Mouse (Mus musculus) layer of hippocampus, postnatal 10 days (tissue): Measurements from ENCODE around the gene Rps6kc1. TPM values are rescaled to one million over a fixed set of nuclear protein-coding genes. Genes with fewer than 3 reads are reported as not detected.
A peak's percentile ranks its signal among the peaks of the same experiment; 100 is the strongest.

Experiments
- DNase-seq, 2 experiments: peaks; one replicate each; pipeline ENCODE4 v3.0.0; 2021; ENCODE audit warnings: low spot score in 2 of 2
- total RNA-seq, 2 experiments: library from RNA; stranded (reverse); gene quantifications; 2 replicates each; pipeline ENCODE4 v1.2.3; 2021

Gene Rps6kc1
- total RNA-seq, 2 experiments from 2014 or later, result 59.9 to 66.0 TPM

- DNase-seq, result no peak
Measured at GRCm38 (mm10) chr1:190836046-190836445, 75.5 kb downstream of the Rps6kc1 start.

DNA sequence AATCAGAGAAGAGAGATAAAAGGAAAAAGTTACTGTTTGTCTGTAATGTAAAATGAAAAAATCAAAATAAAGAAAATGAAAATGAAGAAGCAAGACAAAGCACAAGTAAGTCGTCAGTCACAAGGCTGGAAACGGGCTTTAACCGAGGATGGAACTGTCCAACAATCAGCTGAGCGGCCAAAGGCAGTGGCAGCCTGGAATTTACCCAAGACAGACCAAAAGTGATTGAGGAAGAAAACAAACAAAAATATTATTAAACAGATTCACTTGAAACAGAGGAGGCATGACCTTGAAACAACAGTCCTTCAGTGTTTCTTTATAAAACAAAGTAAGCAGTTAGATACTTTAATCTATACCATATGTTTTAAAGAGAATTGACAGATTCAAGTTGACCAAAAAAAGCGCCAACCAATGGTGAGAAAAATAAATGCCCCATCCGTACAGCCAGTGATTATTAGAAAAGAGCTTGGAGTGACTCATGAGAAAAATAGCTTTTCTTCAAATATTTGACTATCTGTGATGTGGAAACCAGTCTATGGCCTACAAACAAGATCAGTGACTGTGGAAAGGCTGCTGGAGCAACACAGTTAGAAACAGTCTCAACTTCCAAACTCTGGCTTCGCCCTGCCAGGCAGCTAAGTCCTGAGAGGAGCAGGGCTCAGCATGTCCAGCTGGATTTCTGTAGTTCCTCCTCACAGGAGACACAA lies 77.2 kb downstream of the Rps6kc1 start:
- DNase-seq, result no peak

DNA sequence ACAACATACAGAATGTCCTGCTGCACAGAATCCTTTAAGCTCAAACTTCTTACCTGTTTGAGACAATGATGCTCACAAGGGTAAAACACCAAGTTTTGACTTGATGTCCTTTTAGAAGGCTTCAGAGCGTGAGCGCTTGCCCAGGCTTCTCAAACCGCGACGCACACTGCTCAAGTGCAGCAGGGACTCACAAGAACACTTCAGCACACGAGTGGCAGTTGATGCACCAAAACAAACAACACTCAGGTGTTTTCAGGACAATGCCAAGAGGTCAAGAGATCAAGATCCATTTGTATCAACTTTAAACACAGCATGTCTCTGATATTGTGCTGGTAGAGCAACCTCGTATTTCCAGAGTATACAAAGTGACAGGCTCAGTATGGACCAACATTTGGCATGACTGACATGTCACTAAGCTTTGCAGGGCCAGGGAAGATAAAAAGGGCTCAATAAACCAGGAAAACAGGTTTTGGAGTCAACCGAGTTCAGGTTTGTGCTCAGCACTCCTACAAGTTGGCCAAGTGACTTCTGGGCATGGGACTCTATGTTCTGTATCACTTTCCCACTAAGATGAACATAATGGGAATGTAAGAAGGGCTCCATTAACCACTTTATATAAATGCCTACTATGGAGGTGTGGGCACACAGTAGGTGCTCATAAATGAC lies 78.5 kb downstream of the Rps6kc1 start:
- DNase-seq, result no peak

GRCm38 (mm10) chr1:190831839-190832497 lies 79.6 kb downstream of the Rps6kc1 start:
- DNase-seq, result peak; percentile 76 to 82

DNA sequence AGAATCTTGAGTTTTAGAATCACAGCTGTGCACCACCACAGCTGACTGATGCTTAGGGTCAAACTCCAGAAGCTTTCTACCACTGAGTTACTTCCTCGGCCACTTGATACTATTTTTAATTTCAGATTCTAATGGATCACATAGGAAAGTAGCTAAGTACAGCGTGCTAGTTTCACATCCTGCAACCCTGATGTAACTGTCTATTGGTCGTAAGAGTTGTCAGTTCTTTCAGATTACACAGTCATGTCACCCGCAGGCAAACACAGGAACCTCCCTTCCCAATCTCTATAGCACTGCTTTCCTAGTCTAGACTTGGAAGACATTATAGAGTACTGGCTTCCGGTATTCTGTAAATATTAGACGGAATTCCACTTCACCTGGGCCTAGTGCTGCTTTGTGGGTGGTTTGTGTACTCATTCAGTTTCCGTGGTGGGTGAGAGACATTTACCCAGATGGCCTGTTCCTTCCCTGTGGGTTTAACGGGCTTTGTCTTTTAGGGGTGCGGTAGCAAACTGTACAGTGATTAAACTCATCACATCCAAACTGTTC lies 85.0 kb downstream of the Rps6kc1 start:
- DNase-seq, result no peak

- no peak for DNase-seq
Measured at GRCm38 (mm10) chr1:190823745-190824144, 87.8 kb downstream of the Rps6kc1 start.

- DNase-seq, result no peak
Measured at GRCm38 (mm10) chr1:190816141-190816540, 95.4 kb downstream of the Rps6kc1 start.

GRCm38 (mm10) chr1:190810408-190810807 lies 101.2 kb downstream of the Rps6kc1 start:
- DNase-seq, result no peak

DNA sequence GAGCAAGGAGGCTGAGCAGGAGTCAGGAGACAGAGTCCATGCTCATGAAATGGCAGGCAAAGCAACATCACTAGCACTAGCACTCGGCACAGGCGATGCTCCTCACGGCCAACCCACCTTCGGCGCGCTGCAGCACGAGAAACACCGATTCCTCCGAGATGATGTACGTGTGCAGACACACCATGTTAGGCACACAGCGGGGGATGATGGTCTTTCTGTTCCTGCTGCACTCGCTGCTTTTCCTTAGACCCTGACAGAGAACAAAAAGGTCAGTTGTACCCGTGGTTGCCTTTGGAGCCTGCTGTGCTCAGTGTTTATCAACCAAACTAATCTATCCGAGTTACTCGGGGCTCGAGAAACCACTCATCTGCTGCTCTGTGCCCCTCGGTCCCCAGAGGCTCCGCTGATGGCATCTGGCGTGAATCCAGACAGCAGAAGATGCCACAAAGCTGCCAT lies 102.8 kb downstream of the Rps6kc1 start:
- no peak for DNase-seq

- no peak for DNase-seq
Measured at GRCm38 (mm10) chr1:190806817-190807216, 104.8 kb downstream of the Rps6kc1 start.

- DNase-seq, result no peak
Measured at GRCm38 (mm10) chr1:190798668-190799067, 112.9 kb downstream of the Rps6kc1 start.

- DNase-seq, result no peak
Measured at GRCm38 (mm10) chr1:190797483-190798058, 114.0 kb downstream of the Rps6kc1 start.

GRCm38 (mm10) chr1:190796745-190797482 lies 114.7 kb downstream of the Rps6kc1 start:
- DNase-seq, result peak; percentile 65 to 69

DNA sequence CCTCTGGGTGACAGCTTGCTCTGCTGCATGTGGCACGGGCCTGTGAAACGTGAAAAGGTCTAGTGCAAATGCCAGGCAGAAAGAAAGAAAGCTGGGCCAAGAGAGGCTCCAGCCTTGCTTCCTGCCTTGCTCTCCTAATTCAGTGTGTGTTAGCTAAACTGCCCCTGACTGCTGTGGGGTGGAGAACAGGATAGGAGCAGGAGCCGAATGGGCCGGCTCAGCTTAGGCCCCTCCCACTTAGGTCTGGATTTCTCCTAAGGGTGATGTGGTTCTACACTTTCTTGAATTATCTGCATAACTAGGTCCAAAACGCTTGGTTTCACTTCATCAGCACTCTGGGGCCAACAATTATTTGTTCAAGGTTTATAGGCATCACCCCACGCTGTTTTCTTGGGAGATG lies 119.9 kb downstream of the Rps6kc1 start:
- DNase-seq, result peak in 1 of 2 experiments; percentile 19

- no peak for DNase-seq
Measured at GRCm38 (mm10) chr1:190790720-190791119, 120.8 kb downstream of the Rps6kc1 start.

- no peak for DNase-seq
Measured at GRCm38 (mm10) chr1:190777660-190778059, 133.9 kb downstream of the Rps6kc1 start.

- DNase-seq, result no peak
Measured at GRCm38 (mm10) chr1:190776260-190776659, 135.3 kb downstream of the Rps6kc1 start.

- no peak for DNase-seq
Measured at GRCm38 (mm10) chr1:190772088-190772885, 139.3 kb downstream of the Rps6kc1 start.

DNA sequence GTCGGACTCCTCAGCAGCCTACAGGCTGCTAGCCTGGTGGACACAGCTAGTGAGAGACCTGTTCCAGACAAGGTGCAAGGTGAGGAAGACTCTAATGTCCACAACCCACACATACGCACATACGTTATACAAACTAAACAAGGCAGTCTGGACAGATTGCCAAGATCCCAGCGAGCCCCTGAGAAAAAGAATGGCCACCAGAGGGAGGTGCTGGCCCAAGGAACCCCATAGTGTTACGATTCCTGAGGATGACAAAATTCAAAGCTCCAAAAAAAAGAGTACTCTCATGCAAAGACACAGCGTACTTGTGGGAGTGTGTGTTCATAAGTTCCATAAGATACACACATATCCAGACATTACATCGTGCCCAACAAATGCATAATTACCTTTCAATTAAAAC lies 141.8 kb downstream of the Rps6kc1 start:
- DNase-seq, result no peak

DNA sequence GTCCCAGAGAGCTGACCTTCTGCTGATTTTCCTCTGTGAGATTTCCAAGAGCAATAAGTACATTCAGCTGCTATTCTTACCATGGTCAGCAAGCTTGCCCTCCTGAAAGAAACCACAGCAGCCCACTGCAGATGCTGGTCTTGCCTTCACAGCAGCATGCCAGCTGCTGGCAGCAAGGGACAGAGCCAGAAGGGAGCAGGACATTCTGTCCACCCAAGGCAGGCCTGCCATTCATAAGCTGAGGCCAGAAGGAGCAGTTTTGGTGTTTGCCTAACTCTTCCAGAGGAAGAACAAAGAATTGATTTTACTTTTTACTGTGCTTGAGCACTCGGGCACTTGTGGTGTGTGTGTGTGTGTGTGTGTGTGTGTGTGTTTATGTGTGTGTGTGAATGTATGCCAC lies 143.3 kb downstream of the Rps6kc1 start:
- no peak for DNase-seq
